Mouse (Mus musculus) heart, embryonic 16.5 days (tissue): ENCODE results near the gene Ptpn9. TPM values are rescaled to one million over a fixed set of nuclear protein-coding genes. Genes with fewer than 3 reads are reported as not detected.

Source experiments
- ATAC-seq: fragments of 200-750 bp; cut with Nextera tagmentation; replicated peaks from 2 replicates; pipeline ENCODE4 v1.8.0; 2017; ENCODE audit warnings: moderate number of reproducible peaks; ENCODE audit not compliant: insufficient read depth, low FRiP score; ENCODE audit errors: extremely low read depth
- H3K27ac ChIP-seq: fragments of 300-500 bp; sonication (generic); 2 replicates; pipeline ENCODE4 v1.5.1; 2014; ENCODE audit warnings: mild to moderate bottlenecking, low read length, control low read depth, moderate library complexity
- H3K27me3 ChIP-seq: fragments of 300-500 bp; sonication (generic); 2 replicates; pipeline ENCODE4 v1.6.1; 2014; ENCODE audit warnings: low read length, mixed read lengths; ENCODE audit not compliant: control insufficient read depth, insufficient read depth
- H3K36me3 ChIP-seq: fragments of 300-500 bp; sonication (generic); 2 replicates; pipeline ENCODE4 v1.6.1; 2014; ENCODE audit not compliant: control insufficient read depth, insufficient read depth
- H3K4me1 ChIP-seq: fragments of 300-500 bp; sonication (generic); 2 replicates; pipeline ENCODE4 v1.6.1; 2014; ENCODE audit warnings: low read length, mixed read lengths; ENCODE audit not compliant: control insufficient read depth, insufficient read depth
- H3K4me2 ChIP-seq: fragments of 300-500 bp; sonication (generic); 2 replicates; pipeline ENCODE4 v1.6.1; 2014; ENCODE audit warnings: low read depth, mild to moderate bottlenecking, control low read depth, low read length
- H3K4me3 ChIP-seq: fragments of 300-500 bp; sonication (generic); 2 replicates; pipeline ENCODE4 v1.5.1; 2014; ENCODE audit warnings: mild to moderate bottlenecking, control low read depth, low read length
- H3K9ac ChIP-seq: fragments of 300-500 bp; sonication (generic); 2 replicates; pipeline ENCODE4 v1.6.1; 2014; ENCODE audit warnings: low read length, control low read depth
- H3K9me3 ChIP-seq: fragments of 300-500 bp; sonication (generic); replicated peaks from 2 replicates; pipeline ENCODE4 v1.6.1; 2016; ENCODE audit warnings: low read length; ENCODE audit not compliant: control insufficient read depth
- WGBS: fragments of 180-500 bp; shearing (Covaris S2); extraction: QIAGEN DNeasy Blood & Tissue Kit; methylation state at CpG from one replicate; pipeline ENCODE4 v1.1.7; 2014; 5-methylcytosine and 5-hydroxymethylcytosine counted together
- polyA plus RNA-seq: library from polyadenylated mRNA; unstranded; fragments of >200 nt; fragmentation: Nextera tagmentation; extraction: Ambion mirVana; gene quantifications from 2 replicates; pipeline ENCODE4 v1.2.1, GENCODE M21; 2015

Gene Ptpn9
- polyA plus RNA-seq, 1 experiment from 2014 or later: 12.7 TPM

DNA sequence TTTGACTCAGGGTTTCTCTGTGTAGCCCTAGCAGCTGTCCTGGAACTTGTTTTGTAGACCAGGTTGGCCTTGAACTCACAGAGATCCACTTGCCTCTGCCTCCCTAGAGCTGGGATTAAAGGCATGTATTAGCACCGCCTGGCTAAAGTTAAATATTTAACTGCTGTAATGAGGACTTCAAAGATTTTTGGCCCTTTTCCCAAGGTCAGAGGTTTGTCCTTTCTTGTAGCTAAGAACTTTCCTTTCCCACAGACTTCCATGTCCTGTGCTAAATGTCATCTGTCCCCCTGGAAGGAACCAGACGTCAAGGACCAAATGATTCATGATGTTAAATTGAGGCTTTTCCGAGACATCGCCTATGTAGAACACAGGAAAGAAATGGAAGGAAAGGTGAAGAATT is 8.3 kb downstream of the Ptpn9 start:
- no peaks in the 10 kb centered on the region for H3K27me3 ChIP-seq
- 56% methylated on average over 4 of the region's 4 CpGs for WGBS
- H3K4me3 ChIP-seq: no peak overlapping the region
- no peak for ATAC-seq
- no peak overlapping the region for H3K4me2 ChIP-seq
- peaks cover 3% of the 10 kb centered on the region; the same call in 1 of the 2 replicates for H3K9me3 ChIP-seq
- 0 out of 2 replicates have a peak, but pooled peaks cover 3% of the 10 kb centered on the region for H3K36me3 ChIP-seq
- no peak overlapping the region for H3K27ac ChIP-seq
- no peak overlapping the region for H3K9ac ChIP-seq
- H3K4me1 ChIP-seq: 0 out of 2 replicates have a peak, but pooled peaks cover 4% of the 10 kb centered on the region

DNA sequence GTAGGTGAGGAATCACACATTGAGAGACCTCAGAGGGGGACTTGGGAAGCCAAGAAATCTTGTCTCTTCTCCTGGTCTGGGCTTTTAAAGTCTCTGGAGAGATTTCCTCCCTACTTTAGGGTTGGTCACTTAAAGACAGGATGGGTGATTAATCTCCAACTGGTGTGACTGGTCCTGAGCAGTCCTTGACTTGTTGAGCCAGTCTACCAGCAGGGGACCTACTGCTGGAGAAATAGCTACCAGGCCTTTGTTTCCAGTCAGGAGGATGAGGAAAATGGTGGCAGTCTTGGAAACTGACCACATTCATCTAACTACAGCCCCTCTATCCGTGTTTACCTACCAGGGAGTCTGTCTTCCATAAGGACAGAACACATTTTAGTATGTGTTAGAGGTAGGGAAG is 17.7 kb downstream of the Ptpn9 start:
- Histone ChIP-seq H3K36me3 (peaks cover 11% of the 10 kb centered on the region), H3K4me3 (no peak overlapping the region), H3K4me2 (no peak overlapping the region), H3K9ac (no peak overlapping the region), H3K9me3 (0 out of 2 replicates have a peak, but pooled peaks cover 2% of the 10 kb centered on the region), H3K27ac (no peak overlapping the region), H3K4me1 (0 out of 2 replicates have a peak, but pooled peaks cover 3% of the 10 kb centered on the region), H3K27me3 (no peaks in the 10 kb centered on the region)
- 89% methylated on average over 1 of the region's 1 CpGs for WGBS
- no peak for ATAC-seq

DNA sequence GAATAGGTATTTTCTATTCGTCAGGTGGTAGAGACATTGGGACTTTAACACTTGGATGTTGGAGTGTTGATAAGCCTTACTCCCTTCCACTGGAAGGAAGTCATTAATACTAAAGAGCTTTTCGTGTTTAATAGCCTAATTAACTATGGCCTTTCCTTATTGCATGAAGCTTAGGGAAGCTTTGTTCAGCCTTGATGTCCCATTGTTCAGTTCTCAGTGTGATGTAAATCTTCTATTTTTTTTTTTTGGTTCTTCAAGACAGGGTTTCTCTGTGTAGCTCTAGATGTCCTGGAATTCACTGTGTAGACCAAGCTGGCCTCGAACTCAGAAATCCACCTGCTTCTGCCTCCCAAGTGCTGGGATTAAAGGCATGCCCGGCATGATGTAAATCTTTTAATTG is 18.2 kb downstream of the Ptpn9 start:
- Histone ChIP-seq H3K9ac (no peak overlapping the region), H3K9me3 (0 out of 2 replicates have a peak, but pooled peaks cover 2% of the 10 kb centered on the region), H3K4me1 (0 out of 2 replicates have a peak, but pooled peaks cover 3% of the 10 kb centered on the region), H3K4me2 (no peak overlapping the region), H3K4me3 (no peak overlapping the region), H3K27ac (no peak overlapping the region), H3K36me3 (peaks cover 11% of the 10 kb centered on the region), H3K27me3 (no peaks in the 10 kb centered on the region)
- ATAC-seq: no peak
- 86% methylated on average over 4 of the region's 4 CpGs for WGBS

DNA sequence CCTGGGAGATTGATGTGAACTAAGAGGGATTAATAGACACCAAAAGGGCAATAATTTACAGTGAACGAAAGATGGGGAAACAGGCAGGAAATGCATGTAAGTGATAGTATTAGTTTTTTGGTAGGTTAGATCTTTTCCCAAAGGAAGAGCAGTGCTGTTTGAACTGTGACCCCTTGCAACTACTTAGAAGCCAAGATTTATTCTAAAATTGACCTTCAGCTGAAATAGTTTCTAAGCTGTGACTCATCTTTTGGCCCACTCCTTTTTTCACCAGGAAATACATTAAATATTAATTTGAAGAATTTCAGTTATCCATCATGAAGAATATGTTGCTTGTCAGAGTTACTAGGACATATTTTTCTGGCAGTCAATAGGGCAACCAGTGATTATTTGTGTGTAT is 19.0 kb downstream of the Ptpn9 start:
- no peak for ATAC-seq
- 87% methylated on average over 1 of the region's 1 CpGs for WGBS
- Histone ChIP-seq H3K27ac (no peak overlapping the region), H3K27me3 (no peaks in the 10 kb centered on the region), H3K4me3 (no peak overlapping the region), H3K9ac (no peak overlapping the region), H3K4me1 (0 out of 2 replicates have a peak, but pooled peaks cover 3% of the 10 kb centered on the region), H3K9me3 (0 out of 2 replicates have a peak, but pooled peaks cover 2% of the 10 kb centered on the region), H3K4me2 (no peak overlapping the region), H3K36me3 (peaks cover 11% of the 10 kb centered on the region)

DNA sequence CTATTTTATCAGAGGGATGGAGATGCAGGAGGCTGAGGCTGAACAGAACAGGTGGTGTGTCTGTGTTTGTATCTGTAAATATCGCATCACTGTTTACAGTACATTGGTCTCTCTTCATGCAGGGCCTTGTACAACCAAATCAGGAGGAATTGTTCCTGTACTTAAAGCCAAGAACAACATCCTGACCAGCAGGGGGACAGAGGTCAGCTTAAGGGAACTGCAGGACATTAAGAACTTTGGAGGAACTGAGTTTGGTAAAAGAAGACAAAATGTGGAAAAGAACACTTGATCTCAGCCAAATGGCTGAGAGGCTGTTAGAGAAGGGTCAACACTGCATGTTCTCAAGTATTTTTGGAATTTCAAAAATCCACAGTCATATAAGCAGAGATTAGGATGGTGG is 20.0 kb downstream of the Ptpn9 start:
- WGBS: 80% methylated on average over 1 of the region's 1 CpGs
- Histone ChIP-seq H3K4me2 (no peak overlapping the region), H3K27me3 (no peaks in the 10 kb centered on the region), H3K4me3 (no peak overlapping the region), H3K9me3 (0 out of 2 replicates have a peak, but pooled peaks cover 2% of the 10 kb centered on the region), H3K9ac (no peak overlapping the region), H3K27ac (no peak overlapping the region), H3K36me3 (peaks cover 11% of the 10 kb centered on the region), H3K4me1 (0 out of 2 replicates have a peak, but pooled peaks cover 3% of the 10 kb centered on the region)
- no peak for ATAC-seq

DNA sequence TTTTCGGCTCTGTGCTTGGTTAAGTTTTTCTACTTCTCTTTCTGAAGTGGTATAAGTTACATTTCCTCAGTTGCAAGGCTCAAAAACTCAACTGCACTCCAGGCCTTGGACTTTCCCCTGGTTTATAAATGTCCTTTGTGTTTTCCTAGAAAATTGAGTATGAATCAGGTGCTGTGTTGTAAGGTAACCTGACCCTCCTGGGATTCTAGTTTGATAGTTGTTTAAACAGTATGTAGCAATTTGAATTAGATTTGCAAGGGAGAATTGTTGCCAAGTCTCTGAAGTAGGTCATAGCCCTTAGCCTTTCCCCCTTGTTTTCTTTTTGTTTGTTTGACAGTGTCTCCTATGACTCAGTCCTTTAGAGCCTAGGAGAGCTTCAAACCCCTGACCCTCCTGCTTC is 22.9 kb downstream of the Ptpn9 start:
- H3K36me3 ChIP-seq: peaks cover 24% of the 10 kb centered on the region
- no peaks in the 10 kb centered on the region for H3K27me3 ChIP-seq
- H3K27ac ChIP-seq: no peak overlapping the region
- ATAC-seq: no peak
- H3K4me1 ChIP-seq: 0 out of 2 replicates have a peak, but pooled peaks cover 3% of the 10 kb centered on the region
- 85% methylated on average over 1 of the region's 1 CpGs for WGBS
- H3K4me2 ChIP-seq: no peak overlapping the region
- no peak overlapping the region for H3K4me3 ChIP-seq
- no peak overlapping the region for H3K9ac ChIP-seq
- 0 out of 2 replicates have a peak, but pooled peaks cover 2% of the 10 kb centered on the region for H3K9me3 ChIP-seq

DNA sequence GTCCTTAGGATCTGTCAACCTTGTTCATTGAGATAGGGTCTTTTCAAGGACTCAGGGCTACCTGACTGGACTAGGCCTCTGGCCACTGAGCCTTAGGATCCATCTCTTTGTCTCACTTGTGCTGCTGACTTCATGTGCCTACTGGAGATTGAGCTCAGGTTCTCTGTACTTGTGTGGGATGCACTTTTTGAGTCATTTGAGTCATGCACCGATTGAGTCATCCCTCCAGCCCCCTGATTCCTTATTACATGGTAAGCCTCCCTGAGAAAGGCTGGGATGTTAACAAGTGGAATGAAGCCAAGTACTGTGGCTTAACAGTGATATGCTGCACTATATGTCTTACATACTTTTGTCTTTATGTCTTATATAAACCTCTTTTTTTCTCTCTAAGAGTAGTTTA is 37.0 kb downstream of the Ptpn9 start:
- H3K9me3 ChIP-seq: no peaks in the 10 kb centered on the region
- H3K27ac ChIP-seq: no peak overlapping the region
- no peak overlapping the region for H3K9ac ChIP-seq
- H3K4me2 ChIP-seq: no peak overlapping the region
- no peaks in the 10 kb centered on the region for H3K27me3 ChIP-seq
- H3K4me3 ChIP-seq: no peak overlapping the region
- 81% methylated on average over 1 of the region's 1 CpGs for WGBS
- peaks cover 26% of the 10 kb centered on the region for H3K36me3 ChIP-seq
- no peaks in the 10 kb centered on the region for H3K4me1 ChIP-seq
- no peak for ATAC-seq

DNA sequence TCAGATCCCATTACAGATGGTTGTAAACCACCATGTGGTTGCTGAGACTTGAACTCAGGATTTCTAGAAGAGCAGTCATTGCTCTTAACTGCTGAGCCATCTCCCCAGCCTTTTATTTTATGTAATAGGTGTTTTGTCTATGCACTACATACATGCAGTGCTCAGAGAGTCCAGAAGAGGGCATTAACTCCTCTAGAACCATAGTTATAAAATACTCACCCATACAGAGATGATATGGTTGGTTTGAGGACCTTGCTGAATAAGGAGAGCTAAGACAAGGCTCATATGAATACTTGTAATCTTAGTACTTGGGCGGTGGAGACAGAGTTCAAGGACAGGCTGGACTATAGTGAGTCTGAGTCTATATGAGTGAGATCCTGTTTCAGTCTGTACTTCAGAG is 61.5 kb downstream of the Ptpn9 start:
- ATAC-seq: no peak
- Histone ChIP-seq H3K36me3 (peaks cover 18% of the 10 kb centered on the region), H3K4me1 (no peaks in the 10 kb centered on the region), H3K27ac (no peak overlapping the region), H3K9me3 (no peaks in the 10 kb centered on the region), H3K27me3 (no peaks in the 10 kb centered on the region), H3K9ac (no peak overlapping the region), H3K4me3 (no peak overlapping the region), H3K4me2 (no peak overlapping the region)
- WGBS: 85% methylated on average over 1 of the region's 1 CpGs

DNA sequence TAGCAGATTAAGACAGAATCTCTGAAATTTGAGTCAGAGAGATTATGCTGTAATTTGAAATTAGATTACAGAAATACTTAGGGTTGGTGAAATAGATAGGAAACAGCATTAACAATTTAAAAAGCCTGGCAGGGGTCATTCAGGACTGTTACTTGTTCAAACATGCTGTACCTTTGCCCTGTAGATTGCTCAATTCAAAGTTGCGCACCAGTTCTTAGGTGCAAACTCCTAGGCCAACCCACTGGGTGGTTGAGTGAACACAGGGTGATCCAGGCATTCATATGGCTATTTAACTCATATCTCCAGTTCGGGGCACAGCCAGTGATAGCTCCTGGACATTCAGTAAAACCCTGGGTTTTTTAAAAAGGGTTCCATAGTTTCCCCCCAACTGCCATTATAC is 69.4 kb downstream of the Ptpn9 start:
- H3K4me1 ChIP-seq: no peaks in the 10 kb centered on the region
- H3K4me2 ChIP-seq: no peak overlapping the region
- peaks cover 11% of the 10 kb centered on the region for H3K36me3 ChIP-seq
- no peaks in the 10 kb centered on the region for H3K27me3 ChIP-seq
- ATAC-seq: no peak
- H3K27ac ChIP-seq: no peak overlapping the region
- no peak overlapping the region for H3K9ac ChIP-seq
- WGBS: 96% methylated on average over 2 of the region's 2 CpGs
- no peak overlapping the region for H3K4me3 ChIP-seq
- no peaks in the 10 kb centered on the region for H3K9me3 ChIP-seq
